Mouse (Mus musculus): Measurements from ENCODE around the gene Hivep2. TPM values are rescaled to one million over a fixed set of nuclear protein-coding genes. Genes with fewer than 3 reads are reported as not detected.

Hivep2 gene
- polyA plus RNA-seq, 1 experiment from 2014 or later, result 4.6 TPM

DNA sequence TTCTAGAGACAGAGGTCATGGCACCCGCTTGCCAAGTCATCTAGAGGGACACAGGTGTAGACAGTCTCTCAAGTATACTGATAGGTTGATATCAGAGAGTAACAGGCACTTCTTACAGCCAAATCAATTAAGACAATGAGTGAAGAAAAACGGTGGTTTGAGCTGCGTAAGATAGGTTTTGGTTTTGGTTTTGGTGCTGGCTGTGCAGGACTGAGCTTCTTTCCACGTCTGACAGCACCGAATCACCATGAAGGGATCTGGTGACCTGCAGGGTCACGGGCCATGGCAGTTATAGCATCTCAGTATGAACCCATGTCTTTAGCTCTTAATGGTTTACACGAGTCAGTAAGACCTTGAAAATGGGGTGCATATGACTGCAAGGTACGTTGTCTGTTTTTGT, 84.7 kb downstream of the Hivep2 start:
- H3K9me3 ChIP-seq (ENCODE audit: low read length), result no peaks in the 10 kb centered on the region
- no peak overlapping the region for H3K9ac ChIP-seq (replicated peaks; ENCODE audit: low read length)
- H3K27me3 ChIP-seq (ENCODE audit: insufficient read depth, low read length), result no peaks in the 10 kb centered on the region
- 89% methylated on average over 8 of the region's 8 CpGs for WGBS
- no peak overlapping the region for H3K27ac ChIP-seq (ENCODE audit: low read length)
- peaks cover 39% of the 10 kb centered on the region for H3K4me1 ChIP-seq (ENCODE audit: insufficient read depth, low read length)
- no peak for ATAC-seq (ENCODE audit: low FRiP score, low TSS enrichment)
- H3K4me2 ChIP-seq (replicated peaks; ENCODE audit: low read depth, low read length), result no peak overlapping the region
- no peaks in the 10 kb centered on the region for H3K36me3 ChIP-seq (ENCODE audit: insufficient read depth, low read length)
- H3K4me3 ChIP-seq (ENCODE audit: low read length), result no peak overlapping the region

DNA sequence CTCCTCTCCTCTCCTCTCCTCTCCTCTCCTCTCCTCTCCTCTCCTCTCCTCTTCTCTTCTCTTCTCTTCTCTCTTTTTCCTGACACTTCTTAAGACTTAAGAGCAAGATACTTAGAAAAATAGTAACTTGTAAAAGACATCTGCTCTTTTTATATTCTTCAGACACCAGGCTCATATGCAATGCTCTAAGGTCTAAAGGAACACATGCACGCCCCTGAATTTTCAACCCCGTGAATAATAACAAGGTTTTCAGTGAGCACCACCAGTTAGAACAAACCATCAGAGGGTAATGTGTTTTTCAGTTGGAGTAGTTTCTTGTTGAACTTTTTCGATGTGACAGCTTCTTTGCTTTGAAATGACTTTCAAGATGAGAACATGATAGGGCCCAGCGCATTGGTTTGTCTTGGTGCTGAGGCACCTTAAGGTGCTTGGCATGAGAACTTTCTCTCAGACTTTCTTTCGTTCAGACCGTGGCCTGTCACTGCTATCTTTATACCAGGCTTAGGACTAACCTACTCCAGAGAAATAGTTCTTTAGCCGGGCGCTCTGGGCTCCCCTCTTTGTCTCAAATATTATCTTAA, 86.3 kb downstream of the Hivep2 start:
- no peaks in the 10 kb centered on the region for H3K36me3 ChIP-seq (ENCODE audit: insufficient read depth, low read length)
- no peak overlapping the region for H3K4me3 ChIP-seq (ENCODE audit: low read length)
- H3K4me2 ChIP-seq (replicated peaks; ENCODE audit: low read depth, low read length), result no peak overlapping the region
- ATAC-seq (ENCODE audit: low FRiP score, low TSS enrichment), result no peak
- H3K9me3 ChIP-seq (ENCODE audit: low read length), result no peaks in the 10 kb centered on the region
- no peak overlapping the region for H3K27ac ChIP-seq (ENCODE audit: low read length)
- 92% methylated on average over 8 of the region's 8 CpGs for WGBS
- H3K27me3 ChIP-seq (ENCODE audit: insufficient read depth, low read length), result no peaks in the 10 kb centered on the region
- H3K4me1 ChIP-seq (ENCODE audit: insufficient read depth, low read length), result peaks cover 40% of the 10 kb centered on the region
- H3K9ac ChIP-seq (replicated peaks; ENCODE audit: low read length), result no peak overlapping the region

DNA sequence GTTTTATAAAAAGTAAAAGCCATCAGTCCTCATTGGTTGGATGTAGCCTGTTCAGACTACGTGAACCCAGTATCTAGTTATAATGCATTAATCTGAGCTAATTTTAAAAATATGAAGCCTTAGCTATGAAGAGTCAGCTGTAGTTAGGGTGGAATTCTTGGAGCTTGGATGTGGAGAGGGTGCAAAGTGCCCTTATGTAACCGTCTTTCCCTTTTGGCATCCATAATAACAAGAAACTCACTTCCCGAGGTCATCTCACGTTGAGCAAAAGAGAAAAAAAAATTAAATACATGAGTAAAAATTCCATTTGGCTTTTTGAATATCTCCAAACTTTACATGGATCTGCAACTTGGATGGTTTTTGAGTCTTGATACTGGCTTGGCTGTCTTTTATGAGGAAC, 89.0 kb downstream of the Hivep2 start:
- Histone ChIP-seq H3K9ac (replicated peaks; ENCODE audit: low read length) (no peak overlapping the region), H3K27ac (ENCODE audit: low read length) (no peak overlapping the region), H3K9me3 (ENCODE audit: low read length) (no peaks in the 10 kb centered on the region), H3K4me3 (ENCODE audit: low read length) (no peak overlapping the region), H3K27me3 (ENCODE audit: insufficient read depth, low read length) (no peaks in the 10 kb centered on the region), H3K36me3 (ENCODE audit: insufficient read depth, low read length) (no peaks in the 10 kb centered on the region), H3K4me1 (ENCODE audit: insufficient read depth, low read length) (peaks cover 25% of the 10 kb centered on the region), H3K4me2 (replicated peaks; ENCODE audit: low read depth, low read length) (no peak overlapping the region)
- no peak for ATAC-seq (ENCODE audit: low FRiP score, low TSS enrichment)
- WGBS, result 77% methylated on average over 4 of the region's 4 CpGs

DNA sequence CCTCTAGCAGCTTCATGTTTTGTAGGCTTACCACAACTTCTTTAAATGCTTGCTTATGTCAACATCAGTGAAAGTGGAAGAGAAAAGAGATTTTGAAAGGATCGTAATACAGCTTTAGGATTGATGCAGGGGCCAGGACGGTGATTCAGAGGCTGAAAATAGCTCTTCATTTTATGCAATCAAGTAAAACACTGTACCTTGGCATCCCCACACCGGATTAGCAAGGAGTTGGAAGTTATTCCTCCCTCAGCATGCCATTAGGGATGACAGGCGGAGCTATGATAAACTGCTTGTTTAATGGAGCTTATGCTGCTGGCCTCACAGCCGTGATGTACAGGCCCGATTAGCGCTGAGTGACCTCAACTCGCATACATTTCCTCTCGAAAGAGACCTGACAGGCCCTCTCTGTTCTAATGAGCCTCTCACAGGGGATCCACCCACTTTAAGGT, 89.7 kb downstream of the Hivep2 start:
- 14% methylated on average over 9 of the region's 9 CpGs for WGBS

DNA sequence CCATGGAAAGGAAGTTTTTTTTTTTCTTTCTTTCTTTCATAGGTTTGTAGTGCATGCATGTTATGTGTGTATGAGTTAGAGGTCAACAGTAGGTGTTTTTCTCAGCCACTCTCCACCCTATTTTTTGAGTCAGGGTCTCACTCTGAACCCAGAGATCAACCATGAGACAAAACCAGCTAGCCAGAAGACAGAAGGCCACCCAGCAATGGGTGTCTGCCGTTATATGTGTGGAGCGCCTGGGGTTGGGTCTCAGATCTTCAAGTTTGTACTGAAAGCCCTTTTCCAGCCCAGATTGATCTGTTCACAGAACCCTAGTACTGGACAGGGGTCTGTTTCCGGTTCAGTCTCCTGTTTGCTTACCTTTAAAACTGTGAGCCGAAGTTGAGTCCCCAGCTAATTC, 90.2 kb downstream of the Hivep2 start:
- peaks cover 25% of the 10 kb centered on the region for H3K4me1 ChIP-seq (ENCODE audit: insufficient read depth, low read length)
- no peaks in the 10 kb centered on the region for H3K27me3 ChIP-seq (ENCODE audit: insufficient read depth, low read length)
- H3K36me3 ChIP-seq (ENCODE audit: insufficient read depth, low read length), result no peaks in the 10 kb centered on the region
- ATAC-seq (ENCODE audit: low FRiP score, low TSS enrichment), result no peak
- H3K27ac ChIP-seq (ENCODE audit: low read length), result peak overlapping the region; percentile 59
- 71% methylated on average over 4 of the region's 4 CpGs for WGBS
- H3K4me2 ChIP-seq (replicated peaks; ENCODE audit: low read depth, low read length), result no peak overlapping the region
- H3K9me3 ChIP-seq (ENCODE audit: low read length), result no peaks in the 10 kb centered on the region
- H3K4me3 ChIP-seq (ENCODE audit: low read length), result no peak overlapping the region
- no peak overlapping the region for H3K9ac ChIP-seq (replicated peaks; ENCODE audit: low read length)

More for the DNA sequence above, 89.7 kb downstream of the Hivep2 start:
- no peak overlapping the region for H3K9ac ChIP-seq (replicated peaks; ENCODE audit: low read length)
- no peak overlapping the region for H3K4me2 ChIP-seq (replicated peaks; ENCODE audit: low read depth, low read length)
- H3K36me3 ChIP-seq (ENCODE audit: insufficient read depth, low read length), result no peaks in the 10 kb centered on the region
- H3K4me3 ChIP-seq (ENCODE audit: low read length), result no peak overlapping the region
- ATAC-seq (ENCODE audit: low FRiP score, low TSS enrichment), result peak; percentile 75; the same call in 1 of the 2 replicates
- peaks cover 25% of the 10 kb centered on the region for H3K4me1 ChIP-seq (ENCODE audit: insufficient read depth, low read length)
- no peaks in the 10 kb centered on the region for H3K27me3 ChIP-seq (ENCODE audit: insufficient read depth, low read length)
- no peaks in the 10 kb centered on the region for H3K9me3 ChIP-seq (ENCODE audit: low read length)
- H3K27ac ChIP-seq (ENCODE audit: low read length), result peak overlapping the region; percentile 59; the same call in 1 of the 2 replicates

DNA sequence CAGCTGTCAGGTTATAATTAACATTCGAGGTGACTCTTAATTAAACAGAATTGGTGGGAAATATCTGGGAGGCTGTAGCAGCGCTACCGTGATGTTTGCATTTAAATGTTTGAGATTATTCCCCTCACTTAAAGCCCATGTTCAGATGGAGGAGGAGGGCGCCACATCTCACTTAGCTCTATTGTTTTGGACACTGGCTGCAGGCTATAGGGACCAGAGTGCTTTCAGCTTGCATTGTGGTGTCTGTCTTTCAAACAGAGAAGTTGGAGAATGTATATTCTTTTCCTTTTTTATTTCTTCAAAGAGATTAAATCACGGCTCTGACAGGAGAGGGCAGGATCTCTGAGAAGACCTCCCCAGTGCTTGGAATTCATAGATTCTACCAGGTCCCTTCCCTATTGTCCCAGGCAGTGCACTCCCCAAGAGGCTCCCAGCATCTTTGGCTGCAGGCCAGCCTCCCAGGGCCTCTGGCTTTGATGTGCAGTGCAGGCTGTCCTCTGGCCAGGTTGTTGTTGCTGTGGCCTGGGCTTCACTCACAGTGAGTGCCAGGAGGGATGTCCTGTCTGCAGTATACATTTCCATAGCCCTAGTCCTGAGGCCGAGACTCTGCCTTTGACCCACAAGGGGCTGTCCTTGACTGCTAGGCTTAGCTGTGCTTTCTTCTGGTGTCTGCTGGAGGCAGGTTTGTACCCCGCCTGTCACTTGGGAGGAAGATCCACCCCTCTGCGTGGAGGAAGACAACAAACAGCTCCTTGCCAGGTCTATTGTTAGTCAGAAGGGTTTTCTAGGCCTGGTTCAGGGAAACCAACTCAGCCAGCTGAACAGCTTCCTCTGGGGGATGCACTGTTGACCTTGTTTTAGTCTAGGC, 90.9 kb downstream of the Hivep2 start:
- H3K27me3 ChIP-seq (ENCODE audit: insufficient read depth, low read length), result no peaks in the 10 kb centered on the region
- H3K4me3 ChIP-seq (ENCODE audit: low read length), result no peak overlapping the region
- H3K4me2 ChIP-seq (replicated peaks; ENCODE audit: low read depth, low read length), result no peak overlapping the region
- H3K9me3 ChIP-seq (ENCODE audit: low read length), result no peaks in the 10 kb centered on the region
- peaks cover 25% of the 10 kb centered on the region for H3K4me1 ChIP-seq (ENCODE audit: insufficient read depth, low read length)
- H3K27ac ChIP-seq (ENCODE audit: low read length), result peak overlapping the region; percentile 59; the same call in 1 of the 2 replicates
- 57% methylated on average over 8 of the region's 8 CpGs for WGBS
- H3K9ac ChIP-seq (replicated peaks; ENCODE audit: low read length), result no peak overlapping the region
- peak; percentile 93 for ATAC-seq (ENCODE audit: low FRiP score, low TSS enrichment)
- no peaks in the 10 kb centered on the region for H3K36me3 ChIP-seq (ENCODE audit: insufficient read depth, low read length)

DNA sequence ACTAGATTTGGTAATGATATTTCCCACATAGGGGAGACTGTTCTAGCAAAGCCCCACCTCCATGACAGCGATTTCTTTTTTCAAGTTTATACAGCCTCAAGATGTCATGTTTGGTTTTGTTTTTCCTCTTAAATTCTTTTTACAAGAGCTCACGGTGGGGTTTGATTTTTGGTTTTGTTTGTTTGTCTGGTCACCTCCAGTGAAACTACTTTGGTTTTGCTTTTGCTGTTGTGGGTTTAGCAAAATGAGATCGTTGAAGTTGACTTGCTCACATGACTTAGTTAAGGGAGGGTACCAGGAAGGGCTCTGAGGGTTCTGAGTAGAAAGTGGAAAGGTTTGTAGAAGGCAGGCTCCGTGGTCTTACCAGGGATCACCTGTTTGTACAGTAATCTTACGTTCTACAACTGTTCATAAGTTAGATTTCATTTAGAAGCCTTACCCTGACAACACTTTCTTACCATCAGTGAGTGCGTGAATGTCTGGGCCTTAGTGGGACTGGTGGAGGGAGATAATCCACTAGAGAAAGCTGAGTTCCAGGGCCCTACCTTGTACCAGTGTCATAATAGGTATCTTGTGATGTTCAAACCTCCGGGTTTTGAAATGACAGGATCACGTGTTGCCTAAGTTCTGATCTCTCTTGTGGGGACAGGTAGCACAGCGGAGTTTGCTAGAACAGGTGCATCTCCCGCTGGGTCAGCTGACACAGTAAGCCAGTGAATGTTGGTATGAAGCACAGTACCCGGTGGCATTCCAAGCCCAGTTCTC, 92.1 kb downstream of the Hivep2 start:
- Histone ChIP-seq H3K4me1 (ENCODE audit: insufficient read depth, low read length) (peaks cover 25% of the 10 kb centered on the region), H3K9ac (replicated peaks; ENCODE audit: low read length) (no peak overlapping the region), H3K4me2 (replicated peaks; ENCODE audit: low read depth, low read length) (no peak overlapping the region), H3K9me3 (ENCODE audit: low read length) (no peaks in the 10 kb centered on the region), H3K27ac (ENCODE audit: low read length) (peak overlapping the region; percentile 54; the same call in 1 of the 2 replicates), H3K36me3 (ENCODE audit: insufficient read depth, low read length) (no peaks in the 10 kb centered on the region), H3K27me3 (ENCODE audit: insufficient read depth, low read length) (no peaks in the 10 kb centered on the region), H3K4me3 (ENCODE audit: low read length) (no peak overlapping the region)
- ATAC-seq (ENCODE audit: low FRiP score, low TSS enrichment), result no peak
- 89% methylated on average over 11 of the region's 11 CpGs for WGBS

DNA sequence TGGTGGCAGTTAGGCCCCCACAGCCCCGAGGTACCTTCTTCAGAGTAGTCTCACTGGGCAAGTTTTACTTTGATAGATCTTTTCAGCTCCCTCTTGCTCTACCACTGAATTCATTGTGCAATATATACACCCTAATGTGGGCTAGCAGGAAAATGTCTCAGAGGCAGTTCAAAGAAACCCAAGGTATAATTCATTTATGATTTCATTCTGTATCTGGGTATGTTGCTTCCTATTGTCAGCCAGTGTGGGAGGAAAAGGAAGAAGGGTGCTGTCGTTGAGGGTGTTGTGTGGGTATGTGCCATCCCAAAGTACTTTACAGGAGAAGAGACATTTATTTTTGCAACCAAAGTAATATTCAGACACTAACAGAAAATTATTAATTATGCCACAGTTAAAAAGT, 92.9 kb downstream of the Hivep2 start:
- H3K4me3 ChIP-seq (ENCODE audit: low read length), result no peak overlapping the region
- H3K4me2 ChIP-seq (replicated peaks; ENCODE audit: low read depth, low read length), result no peak overlapping the region
- no peaks in the 10 kb centered on the region for H3K9me3 ChIP-seq (ENCODE audit: low read length)
- no peak overlapping the region for H3K9ac ChIP-seq (replicated peaks; ENCODE audit: low read length)
- WGBS, result 76% methylated on average over 2 of the region's 2 CpGs
- peaks cover 25% of the 10 kb centered on the region for H3K4me1 ChIP-seq (ENCODE audit: insufficient read depth, low read length)
- ATAC-seq (ENCODE audit: low FRiP score, low TSS enrichment), result no peak
- H3K27ac ChIP-seq (ENCODE audit: low read length), result no peak overlapping the region
- H3K27me3 ChIP-seq (ENCODE audit: insufficient read depth, low read length), result no peaks in the 10 kb centered on the region
- no peaks in the 10 kb centered on the region for H3K36me3 ChIP-seq (ENCODE audit: insufficient read depth, low read length)

DNA sequence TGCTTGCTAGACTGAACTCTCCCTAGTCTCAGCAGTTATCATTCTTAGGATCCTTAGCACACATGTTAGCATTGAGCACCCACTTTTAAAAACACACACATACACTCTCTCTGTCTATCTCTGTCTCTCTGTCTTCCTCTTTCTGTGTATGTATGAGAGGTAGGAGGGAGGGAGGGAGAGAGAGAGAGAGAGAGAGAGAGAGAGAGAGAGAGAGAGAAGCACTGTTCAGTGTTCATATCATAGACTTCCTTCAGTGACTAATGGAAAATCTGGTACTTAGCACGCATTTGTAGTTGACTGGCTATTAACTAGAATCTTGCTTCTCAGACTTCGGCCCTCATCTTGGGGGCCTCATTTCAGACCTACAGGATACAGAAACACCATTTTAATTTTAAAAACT, 93.7 kb downstream of the Hivep2 start:
- Histone ChIP-seq H3K27ac (ENCODE audit: low read length) (no peak overlapping the region), H3K4me1 (ENCODE audit: insufficient read depth, low read length) (peaks cover 23% of the 10 kb centered on the region), H3K9me3 (ENCODE audit: low read length) (no peaks in the 10 kb centered on the region), H3K27me3 (ENCODE audit: insufficient read depth, low read length) (no peaks in the 10 kb centered on the region), H3K4me2 (replicated peaks; ENCODE audit: low read depth, low read length) (no peak overlapping the region), H3K4me3 (ENCODE audit: low read length) (no peak overlapping the region), H3K9ac (replicated peaks; ENCODE audit: low read length) (no peak overlapping the region), H3K36me3 (ENCODE audit: insufficient read depth, low read length) (no peaks in the 10 kb centered on the region)
- no peak for ATAC-seq (ENCODE audit: low FRiP score, low TSS enrichment)
- 92% methylated on average over 2 of the region's 2 CpGs for WGBS
